Mouse (Mus musculus): Measurements from ENCODE around the gene Olfr877. TPM values are rescaled to one million over a fixed set of nuclear protein-coding genes. Genes with fewer than 3 reads are reported as not detected.

The Olfr877 gene
- polyA plus RNA-seq, 1 experiment, result not detected

DNA sequence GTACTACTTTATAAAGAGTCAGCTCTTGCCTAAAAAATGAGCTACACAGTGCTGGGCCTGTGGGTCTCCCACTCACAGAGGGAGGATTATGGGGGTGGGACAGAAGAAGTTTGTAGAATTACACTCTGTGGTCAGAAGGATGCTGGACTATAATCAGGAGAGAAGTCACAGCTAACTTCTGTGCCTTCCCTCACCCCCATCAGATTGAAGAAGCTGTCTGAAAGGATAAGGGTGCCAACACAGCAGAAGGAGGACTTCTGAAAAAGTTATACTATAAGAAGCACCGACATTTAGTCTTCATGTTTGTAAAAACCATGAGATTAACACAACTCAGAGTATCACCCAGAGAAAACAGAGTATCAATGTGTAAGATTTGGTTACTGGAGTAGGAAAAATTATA lies 17.0 kb downstream of the Olfr877 start:
- no peak overlapping the region for H3K4me3 ChIP-seq (ENCODE audit: insufficient read depth, low read depth, low read length)
- WGBS, result 79% methylated on average over 1 of the region's 1 CpGs
- no peak overlapping the region for H3K27ac ChIP-seq (ENCODE audit: insufficient read depth, low read depth, low read length)
- H3K4me1 ChIP-seq (ENCODE audit: control insufficient read depth, insufficient read depth, low read length), result no peaks in the 10 kb centered on the region
- no peak for TF ChIP-seq POLR2A (IDR thresholded peaks at IDR 0.05; ENCODE audit: insufficient read depth, low read depth, low read length)

DNA sequence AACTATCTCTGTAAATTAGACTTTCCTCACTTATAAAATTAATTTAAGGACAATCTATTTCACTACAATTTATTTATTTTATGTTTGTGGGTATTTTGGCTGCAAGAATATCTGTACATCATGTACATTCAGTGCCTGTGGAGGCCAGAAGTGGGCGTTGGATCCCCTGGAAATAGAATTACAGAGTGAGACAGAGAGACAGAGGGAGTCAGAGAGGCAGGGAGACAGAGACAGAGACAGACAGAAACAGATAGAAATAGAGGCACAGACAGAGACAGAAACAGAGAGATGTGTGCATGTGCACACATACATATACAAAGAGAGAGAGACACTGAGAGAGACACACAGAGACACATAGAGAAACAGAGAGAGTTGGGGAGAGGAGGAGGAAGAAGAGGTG lies 17.5 kb downstream of the Olfr877 start:
- Histone ChIP-seq H3K4me1 (ENCODE audit: control insufficient read depth, insufficient read depth, low read length) (no peaks in the 10 kb centered on the region), H3K4me3 (ENCODE audit: insufficient read depth, low read depth, low read length) (no peak overlapping the region), H3K27ac (ENCODE audit: insufficient read depth, low read depth, low read length) (no peak overlapping the region)
- WGBS, result 74% methylated on average over 1 of the region's 1 CpGs
- TF ChIP-seq CTCF (IDR thresholded peaks at IDR 0.05; ENCODE audit: insufficient read depth, low read depth, low read length), result no peak
- TF ChIP-seq POLR2A (IDR thresholded peaks at IDR 0.05; ENCODE audit: insufficient read depth, low read depth, low read length), result no peak

DNA sequence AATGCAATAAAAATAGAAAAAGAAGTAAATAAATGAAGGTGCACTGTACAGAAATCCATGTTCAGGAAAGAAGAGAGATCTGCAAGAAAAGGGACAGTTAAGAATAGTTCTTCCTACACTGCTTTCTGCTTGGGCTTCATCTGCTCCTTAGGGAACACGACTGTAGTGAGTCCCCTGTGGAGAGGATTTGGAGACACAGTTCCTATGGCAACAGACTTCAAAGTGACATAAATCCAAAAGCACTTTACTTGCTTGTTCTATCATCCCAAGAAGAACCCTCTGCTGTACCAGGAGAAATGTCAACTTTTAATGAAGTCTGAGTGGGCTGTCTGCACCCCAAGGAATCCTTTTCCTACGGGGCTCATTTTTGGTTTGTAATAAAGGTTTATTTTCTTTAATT lies 36.9 kb downstream of the Olfr877 start:
- no peak overlapping the region for H3K27ac ChIP-seq (ENCODE audit: insufficient read depth, low read depth, low read length)
- TF ChIP-seq POLR2A (IDR thresholded peaks at IDR 0.05; ENCODE audit: insufficient read depth, low read depth, low read length) (no peak), CTCF (IDR thresholded peaks at IDR 0.05; ENCODE audit: insufficient read depth, low read depth, low read length) (no peak)
- 19% methylated on average over 2 of the region's 2 CpGs for WGBS
- no peak overlapping the region for H3K4me3 ChIP-seq (ENCODE audit: insufficient read depth, low read depth, low read length)
- no peaks in the 10 kb centered on the region for H3K4me1 ChIP-seq (ENCODE audit: control insufficient read depth, insufficient read depth, low read length)

DNA sequence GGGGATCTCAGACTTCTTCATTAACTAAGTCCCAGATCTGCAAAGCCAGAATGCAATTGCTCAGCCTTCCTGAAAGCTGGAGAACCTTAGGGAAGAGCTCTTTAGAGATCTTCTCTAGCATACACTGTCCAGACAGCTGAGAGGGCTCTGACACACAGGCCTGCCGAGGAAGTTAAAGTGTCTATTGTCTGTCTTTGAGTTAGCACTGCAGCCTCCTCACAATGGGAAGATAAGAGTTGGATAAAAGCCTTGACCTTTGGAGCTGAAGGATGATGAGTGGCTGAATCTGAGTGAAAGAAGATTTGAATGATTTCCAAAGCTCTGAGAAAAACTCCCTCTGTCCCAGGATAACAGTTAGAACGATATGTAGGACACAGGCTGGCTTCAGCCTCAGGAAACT lies 42.6 kb downstream of the Olfr877 start, which contains the start of gene Olfr145:
Gene Olfr145 (plus strand): TSS at position 64 of the 400 bp plus-strand sequence.
- Histone ChIP-seq H3K4me1 (ENCODE audit: control insufficient read depth, insufficient read depth, low read length) (no peaks in the 10 kb centered on the region), H3K27ac (ENCODE audit: insufficient read depth, low read depth, low read length) (no peak within 1 kb of the TSS), H3K4me3 (ENCODE audit: insufficient read depth, low read depth, low read length) (no peak within 1 kb of the TSS)
- WGBS, result 54% methylated on average over 2 of the region's 2 CpGs
- no peak for TF ChIP-seq CTCF (IDR thresholded peaks at IDR 0.05; ENCODE audit: insufficient read depth, low read depth, low read length)
- no peak for TF ChIP-seq POLR2A (IDR thresholded peaks at IDR 0.05; ENCODE audit: insufficient read depth, low read depth, low read length)

DNA sequence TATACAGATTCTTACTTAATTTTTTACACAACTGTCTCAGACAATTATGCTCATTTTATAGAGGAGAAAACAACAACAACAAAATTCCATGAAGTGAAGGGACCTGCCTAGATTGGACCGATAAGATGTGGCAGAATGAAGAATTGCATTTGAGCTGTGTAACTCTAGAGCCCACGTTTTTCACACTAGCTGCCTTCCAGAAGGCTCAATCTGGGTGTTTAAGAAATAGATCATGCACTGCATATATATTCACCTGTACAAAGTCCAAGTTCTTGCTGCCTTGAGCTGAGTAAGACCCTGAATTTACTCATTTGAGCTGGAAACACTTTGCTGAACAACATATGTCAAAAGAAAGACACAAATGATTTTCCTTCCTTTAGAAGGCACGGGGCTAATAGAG lies 51.5 kb downstream of the Olfr877 start:
- no peak overlapping the region for H3K4me3 ChIP-seq (ENCODE audit: insufficient read depth, low read depth, low read length)
- no peak for TF ChIP-seq POLR2A (IDR thresholded peaks at IDR 0.05; ENCODE audit: insufficient read depth, low read depth, low read length)
- TF ChIP-seq CTCF (IDR thresholded peaks at IDR 0.05; ENCODE audit: insufficient read depth, low read depth, low read length), result no peak
- no peak overlapping the region for H3K27ac ChIP-seq (ENCODE audit: insufficient read depth, low read depth, low read length)
- 77% methylated on average over 3 of the region's 3 CpGs for WGBS
- no peaks in the 10 kb centered on the region for H3K4me1 ChIP-seq (ENCODE audit: control insufficient read depth, insufficient read depth, low read length)

Other genes starting within 250 kb of the Olfr877 start
- gene Spa17, start 240.5 kb upstream of the Olfr877 start, polyA plus RNA-seq (2012; ENCODE audit: insufficient read depth, insufficient read length, low replicate concordance, missing spikeins), result not detected in 2 replicates
- not detected in 2 replicates for gene Tbrg1, start 197.0 kb upstream of the Olfr877 start, polyA plus RNA-seq (2012; ENCODE audit: insufficient read depth, insufficient read length, low replicate concordance, missing spikeins)
- gene Panx3, start 185.0 kb upstream of the Olfr877 start, polyA plus RNA-seq (2012; ENCODE audit: insufficient read depth, insufficient read length, low replicate concordance, missing spikeins), result not detected in 2 replicates
- gene Olfr160, start 138.0 kb upstream of the Olfr877 start, polyA plus RNA-seq (2012; ENCODE audit: insufficient read depth, insufficient read length, low replicate concordance, missing spikeins), result not detected in 2 replicates
- not detected in 2 replicates for gene Olfr874, start 109.2 kb upstream of the Olfr877 start, polyA plus RNA-seq (2012; ENCODE audit: insufficient read depth, insufficient read length, low replicate concordance, missing spikeins)
- gene Olfr875, start 82.4 kb upstream of the Olfr877 start, polyA plus RNA-seq (2012; ENCODE audit: insufficient read depth, insufficient read length, low replicate concordance, missing spikeins), result not detected in 2 replicates
- not detected in 2 replicates for gene Olfr876, start 51.2 kb upstream of the Olfr877 start, polyA plus RNA-seq (2012; ENCODE audit: insufficient read depth, insufficient read length, low replicate concordance, missing spikeins)
- gene Olfr145, start 42.5 kb downstream of the Olfr877 start, polyA plus RNA-seq (2012; ENCODE audit: insufficient read depth, insufficient read length, low replicate concordance, missing spikeins), result not detected in 2 replicates
- not detected in 2 replicates for gene Olfr878, start 63.6 kb downstream of the Olfr877 start, polyA plus RNA-seq (2012; ENCODE audit: insufficient read depth, insufficient read length, low replicate concordance, missing spikeins)
- gene Olfr881, start 137.6 kb downstream of the Olfr877 start, polyA plus RNA-seq (2012; ENCODE audit: insufficient read depth, insufficient read length, low replicate concordance, missing spikeins), result not detected in 2 replicates
- gene Olfr883, start 171.5 kb downstream of the Olfr877 start, polyA plus RNA-seq (2012; ENCODE audit: insufficient read depth, insufficient read length, low replicate concordance, missing spikeins), result not detected in 2 replicates
- not detected in 2 replicates for gene Olfr884, start 192.3 kb downstream of the Olfr877 start, polyA plus RNA-seq (2012; ENCODE audit: insufficient read depth, insufficient read length, low replicate concordance, missing spikeins)
- gene Olfr885, start 207.1 kb downstream of the Olfr877 start, polyA plus RNA-seq (2012; ENCODE audit: insufficient read depth, insufficient read length, low replicate concordance, missing spikeins), result not detected in 2 replicates
- not detected in 2 replicates for gene Olfr887, start 229.8 kb downstream of the Olfr877 start, polyA plus RNA-seq (2012; ENCODE audit: insufficient read depth, insufficient read length, low replicate concordance, missing spikeins)

Data from olfactory bulb, adult 2 months (tissue).